Mouse (Mus musculus): ENCODE measurements around the gene Dusp3. TPM values are rescaled to one million over a fixed set of nuclear protein-coding genes. Genes with fewer than 3 reads are reported as not detected.
A peak's percentile ranks its signal among the peaks of the same experiment; 100 is the strongest.

Gene Dusp3
- polyA plus RNA-seq, 1 experiment from 2014 or later: 22.7 TPM

DNA sequence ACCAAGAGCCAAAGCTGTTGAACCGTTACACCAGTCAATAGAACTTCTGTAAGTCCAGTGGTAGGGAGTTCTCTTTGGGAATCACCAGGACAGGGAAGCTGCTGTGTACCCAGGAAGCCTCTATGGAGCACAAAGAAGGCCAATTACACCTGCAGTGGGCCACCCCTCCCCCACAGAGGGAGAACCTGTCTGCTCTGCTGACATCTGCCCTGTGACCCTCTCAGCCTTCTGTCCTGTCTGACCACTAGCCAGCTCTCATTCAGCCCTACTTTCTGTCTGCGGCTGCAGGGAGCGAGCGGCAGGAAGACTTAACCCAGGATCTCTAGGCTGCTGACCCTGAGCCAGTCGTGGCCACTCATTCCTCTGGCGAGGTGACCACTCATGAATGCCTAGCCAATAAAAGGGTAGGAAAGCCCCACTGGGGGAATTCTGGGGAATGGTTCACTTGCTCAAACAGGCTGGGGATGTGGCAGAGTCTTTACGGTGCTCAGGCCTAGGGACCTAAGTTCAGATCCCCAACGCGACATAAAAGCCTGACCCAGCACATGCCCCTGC is 6.1 kb downstream of the Dusp3 start:
- Histone ChIP-seq H3K4me1 (ENCODE audit: insufficient read depth) (peaks cover 10% of the 10 kb centered on the region), H3K36me3 (replicated peaks; ENCODE audit: insufficient read depth, low read length) (peaks cover 6% of the 10 kb centered on the region; the same call in 1 of the 2 replicates), H3K4me3 (ENCODE audit: low read depth, low read length) (no peak overlapping the region), H3K9me3 (ENCODE audit: low read length) (no peaks in the 10 kb centered on the region), H3K9ac (replicated peaks) (no peak overlapping the region), H3K27me3 (ENCODE audit: insufficient read depth, low read length) (no peaks in the 10 kb centered on the region), H3K4me2 (ENCODE audit: low read depth, low read length) (no peak overlapping the region), H3K27ac (ENCODE audit: low read depth) (no peak overlapping the region)
- no peak for DNase-seq
- TF ChIP-seq CTCF (IDR thresholded peaks at IDR 0.05; ENCODE audit: low read depth) (no peak), EP300 (IDR thresholded peaks at IDR 0.05; ENCODE audit: low read depth) (no peak)
- no peak for ATAC-seq
- 77% methylated on average over 9 of the region's 9 CpGs for WGBS (ENCODE audit: insufficient replicate concordance)

DNA sequence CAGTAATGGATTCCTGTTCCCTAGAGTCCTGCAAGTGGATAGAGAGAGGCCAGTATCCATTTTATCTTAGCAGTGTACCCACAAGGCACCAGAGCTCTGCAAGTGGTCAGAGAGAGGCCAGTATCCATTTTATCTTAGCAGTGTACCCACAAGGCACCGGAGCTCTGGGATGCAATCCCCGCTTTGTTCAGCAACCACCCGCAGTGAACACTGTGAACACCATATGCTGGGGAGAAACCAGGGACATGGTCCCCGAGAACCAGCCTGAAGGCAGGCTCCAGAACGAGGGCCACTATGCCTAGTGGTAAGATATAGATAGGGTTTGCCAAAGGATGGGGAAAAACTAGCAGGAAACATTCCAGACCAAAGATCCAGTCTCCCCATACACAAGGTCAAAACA is 7.7 kb downstream of the Dusp3 start:
- no peaks in the 10 kb centered on the region for H3K27me3 ChIP-seq (ENCODE audit: insufficient read depth, low read length)
- no peak overlapping the region for H3K4me3 ChIP-seq (ENCODE audit: low read depth, low read length)
- H3K4me2 ChIP-seq (ENCODE audit: low read depth, low read length): no peak overlapping the region
- no peak for ATAC-seq
- peaks cover 11% of the 10 kb centered on the region; the same call in 1 of the 2 replicates for H3K36me3 ChIP-seq (replicated peaks; ENCODE audit: insufficient read depth, low read length)
- no peak for DNase-seq
- H3K9me3 ChIP-seq (ENCODE audit: low read length): no peaks in the 10 kb centered on the region
- H3K27ac ChIP-seq (ENCODE audit: low read depth): no peak overlapping the region
- 78% methylated on average over 5 of the region's 5 CpGs for WGBS (ENCODE audit: insufficient replicate concordance)
- TF ChIP-seq CTCF (IDR thresholded peaks at IDR 0.05; ENCODE audit: low read depth) (no peak), EP300 (IDR thresholded peaks at IDR 0.05; ENCODE audit: low read depth) (no peak)
- no peak overlapping the region for H3K9ac ChIP-seq (replicated peaks)
- peaks cover 5% of the 10 kb centered on the region; the same call in 1 of the 2 replicates for H3K4me1 ChIP-seq (ENCODE audit: insufficient read depth)

DNA sequence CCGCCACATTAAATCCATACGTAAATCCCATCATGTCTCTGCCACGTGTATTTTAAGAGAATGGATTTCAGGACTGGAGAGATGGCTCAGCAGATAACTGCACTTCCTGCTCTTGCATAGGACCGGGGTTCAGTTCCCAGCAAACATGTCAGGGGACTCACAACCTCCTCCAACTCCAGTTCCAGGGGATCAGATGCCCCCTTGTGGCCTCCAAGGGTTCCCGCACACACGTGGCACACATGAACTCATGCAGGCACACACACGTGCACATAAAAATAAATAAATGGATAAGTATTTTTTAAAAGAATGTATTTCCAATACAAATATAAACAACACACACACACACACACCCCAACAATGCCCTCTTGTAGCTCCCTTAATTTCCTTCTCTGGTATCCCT is 9.9 kb downstream of the Dusp3 start:
- Histone ChIP-seq H3K9me3 (ENCODE audit: low read length) (no peaks in the 10 kb centered on the region), H3K36me3 (replicated peaks; ENCODE audit: insufficient read depth, low read length) (peaks cover 12% of the 10 kb centered on the region; the same call in 1 of the 2 replicates), H3K27me3 (ENCODE audit: insufficient read depth, low read length) (no peaks in the 10 kb centered on the region), H3K4me1 (ENCODE audit: insufficient read depth) (no peaks in the 10 kb centered on the region), H3K4me3 (ENCODE audit: low read depth, low read length) (no peak overlapping the region), H3K9ac (replicated peaks) (no peak overlapping the region), H3K27ac (ENCODE audit: low read depth) (no peak overlapping the region), H3K4me2 (ENCODE audit: low read depth, low read length) (no peak overlapping the region)
- ATAC-seq (no peak), DNase-seq (no peak)
- TF ChIP-seq EP300 (IDR thresholded peaks at IDR 0.05; ENCODE audit: low read depth) (no peak), CTCF (IDR thresholded peaks at IDR 0.05; ENCODE audit: low read depth) (no peak)
- 90% methylated on average over 7 of the region's 7 CpGs for WGBS (ENCODE audit: insufficient replicate concordance)

DNA sequence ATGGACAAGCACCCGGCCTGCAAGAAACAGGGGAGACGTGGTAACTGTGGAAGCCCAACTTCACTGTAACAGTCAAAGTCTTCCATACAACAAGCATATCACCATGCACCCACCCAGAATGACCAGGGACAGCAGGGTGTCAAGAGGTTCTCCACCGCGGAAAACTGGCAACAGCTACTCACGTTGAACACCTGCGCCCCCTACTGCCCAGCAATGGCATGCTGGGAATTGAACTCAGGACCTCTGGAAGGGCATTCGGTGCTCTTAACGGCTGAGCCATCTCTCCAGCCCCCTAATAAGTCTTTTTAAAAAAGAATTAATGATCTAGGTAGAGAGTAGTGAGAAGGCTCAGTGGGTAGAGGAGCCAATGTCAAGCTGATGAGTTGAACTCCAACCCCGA is 11.9 kb downstream of the Dusp3 start:
- no peak for ATAC-seq
- WGBS (ENCODE audit: insufficient replicate concordance): 54% methylated on average over 9 of the region's 9 CpGs
- no peak overlapping the region for H3K4me3 ChIP-seq (ENCODE audit: low read depth, low read length)
- H3K4me1 ChIP-seq (ENCODE audit: insufficient read depth): no peaks in the 10 kb centered on the region
- H3K9me3 ChIP-seq (ENCODE audit: low read length): no peaks in the 10 kb centered on the region
- no peak overlapping the region for H3K27ac ChIP-seq (ENCODE audit: low read depth)
- no peak overlapping the region for H3K4me2 ChIP-seq (ENCODE audit: low read depth, low read length)
- no peak overlapping the region for H3K9ac ChIP-seq (replicated peaks)
- H3K36me3 ChIP-seq (replicated peaks; ENCODE audit: insufficient read depth, low read length): peaks cover 9% of the 10 kb centered on the region; the same call in 1 of the 2 replicates
- DNase-seq: peak; percentile 41
- TF ChIP-seq CTCF (IDR thresholded peaks at IDR 0.05; ENCODE audit: low read depth) (peak; percentile 60), EP300 (IDR thresholded peaks at IDR 0.05; ENCODE audit: low read depth) (no peak)
- no peaks in the 10 kb centered on the region for H3K27me3 ChIP-seq (ENCODE audit: insufficient read depth, low read length)

DNA sequence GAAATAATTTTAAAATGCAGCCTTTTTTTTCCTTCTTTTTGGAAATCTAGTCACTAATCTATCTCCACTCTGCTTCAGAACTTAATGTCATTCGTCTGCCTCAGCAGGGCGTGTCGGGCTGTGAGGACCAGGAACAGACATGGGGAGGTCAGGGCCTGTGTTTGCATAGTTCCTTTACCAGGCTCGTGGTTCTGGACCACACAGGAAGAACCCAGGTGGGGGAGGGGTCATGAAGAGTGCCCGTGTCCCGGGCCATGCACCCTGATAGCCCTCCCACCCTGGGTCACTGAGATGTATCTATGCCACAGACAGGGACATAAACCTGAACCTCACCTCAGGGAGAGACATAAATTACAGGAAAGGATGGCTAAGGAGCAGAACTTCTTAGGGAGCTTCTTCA is 12.6 kb downstream of the Dusp3 start:
- H3K9ac ChIP-seq (replicated peaks): no peak overlapping the region
- no peak overlapping the region for H3K4me3 ChIP-seq (ENCODE audit: low read depth, low read length)
- peaks cover 6% of the 10 kb centered on the region; the same call in 1 of the 2 replicates for H3K36me3 ChIP-seq (replicated peaks; ENCODE audit: insufficient read depth, low read length)
- H3K27ac ChIP-seq (ENCODE audit: low read depth): no peak overlapping the region
- no peak for TF ChIP-seq EP300 (IDR thresholded peaks at IDR 0.05; ENCODE audit: low read depth)
- TF ChIP-seq CTCF (IDR thresholded peaks at IDR 0.05; ENCODE audit: low read depth): no peak
- no peak overlapping the region for H3K4me2 ChIP-seq (ENCODE audit: low read depth, low read length)
- no peak for DNase-seq
- no peaks in the 10 kb centered on the region for H3K4me1 ChIP-seq (ENCODE audit: insufficient read depth)
- H3K27me3 ChIP-seq (ENCODE audit: insufficient read depth, low read length): no peaks in the 10 kb centered on the region
- H3K9me3 ChIP-seq (ENCODE audit: low read length): no peaks in the 10 kb centered on the region
- no peak for ATAC-seq
- 48% methylated on average over 6 of the region's 6 CpGs for WGBS (ENCODE audit: insufficient replicate concordance)

DNA sequence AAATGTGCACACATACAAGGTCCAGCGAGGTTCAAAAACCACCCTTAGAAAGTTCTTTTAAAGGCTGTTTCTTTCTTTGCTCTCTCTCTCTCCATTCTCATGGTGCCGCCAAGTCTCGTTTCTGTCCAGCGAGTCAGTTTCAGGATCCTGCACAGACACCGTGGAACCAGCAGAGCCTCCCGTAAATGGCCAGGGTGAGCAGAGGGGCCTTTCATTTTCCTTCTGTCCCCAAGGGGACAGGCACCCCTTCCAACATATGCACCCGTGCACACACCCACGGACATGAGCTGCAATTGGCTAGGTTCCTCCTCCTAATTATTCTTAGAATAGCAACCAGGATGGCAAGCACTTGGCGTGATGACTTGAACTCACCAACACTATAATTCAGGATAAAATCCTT is 13.3 kb downstream of the Dusp3 start:
- no peaks in the 10 kb centered on the region for H3K9me3 ChIP-seq (ENCODE audit: low read length)
- no peak overlapping the region for H3K4me3 ChIP-seq (ENCODE audit: low read depth, low read length)
- H3K4me1 ChIP-seq (ENCODE audit: insufficient read depth): no peaks in the 10 kb centered on the region
- 76% methylated on average over 9 of the region's 9 CpGs for WGBS (ENCODE audit: insufficient replicate concordance)
- H3K27ac ChIP-seq (ENCODE audit: low read depth): no peak overlapping the region
- peaks cover 6% of the 10 kb centered on the region; the same call in 1 of the 2 replicates for H3K36me3 ChIP-seq (replicated peaks; ENCODE audit: insufficient read depth, low read length)
- TF ChIP-seq EP300 (IDR thresholded peaks at IDR 0.05; ENCODE audit: low read depth): no peak
- no peak for TF ChIP-seq CTCF (IDR thresholded peaks at IDR 0.05; ENCODE audit: low read depth)
- no peak overlapping the region for H3K4me2 ChIP-seq (ENCODE audit: low read depth, low read length)
- no peak for ATAC-seq
- no peak overlapping the region for H3K9ac ChIP-seq (replicated peaks)
- peaks cover under 1% of the 10 kb centered on the region; the same call in 1 of the 2 replicates for H3K27me3 ChIP-seq (ENCODE audit: insufficient read depth, low read length)
- DNase-seq: no peak

All from liver, postnatal 0 days (tissue).